Mouse (Mus musculus) heart, embryonic 10.5 days (tissue): ENCODE measurements around the gene Kcnk16. TPM values are rescaled to one million over a fixed set of nuclear protein-coding genes. Genes with fewer than 3 reads are reported as not detected.

ENCODE experiments used
- DNase-seq: peaks from one replicate; pipeline ENCODE4 v3.0.0-alpha.2; 2017; ENCODE audit warnings: low spot score
- H3K27ac ChIP-seq: fragments of 300-500 bp; sonication (generic); 2 replicates; pipeline ENCODE4 v1.5.1; 2016; ENCODE audit warnings: mild to moderate bottlenecking
- H3K27me3 ChIP-seq: fragments of 300-500 bp; sonication (generic); 2 replicates; pipeline ENCODE4 v1.6.1; 2016; ENCODE audit warnings: mild to moderate bottlenecking; ENCODE audit not compliant: poor library complexity, insufficient read depth, severe bottlenecking
- H3K36me3 ChIP-seq: fragments of 300-500 bp; sonication (generic); 2 replicates; pipeline ENCODE4 v1.6.1; 2016; ENCODE audit warnings: mild to moderate bottlenecking, moderate library complexity
- H3K4me1 ChIP-seq: fragments of 300-500 bp; sonication (generic); 2 replicates; pipeline ENCODE4 v1.6.1; 2016; ENCODE audit warnings: mild to moderate bottlenecking
- H3K4me3 ChIP-seq: fragments of 300-500 bp; sonication (generic); 2 replicates; pipeline ENCODE4 v1.5.1; 2016; ENCODE audit warnings: mild to moderate bottlenecking, moderate library complexity
- H3K9me3 ChIP-seq: fragments of 300-500 bp; sonication (generic); 2 replicates; pipeline ENCODE4 v1.6.1; 2016; ENCODE audit warnings: mild to moderate bottlenecking, moderate library complexity
- WGBS: fragments of 180-500 bp; shearing (Covaris S2); methylation state at CpG from one replicate; pipeline ENCODE4 v1.1.7; 2016; 5-methylcytosine and 5-hydroxymethylcytosine counted together
- polyA plus RNA-seq: library from polyadenylated mRNA; unstranded; fragments of >200 nt; fragmentation: Nextera tagmentation; extraction: Ambion mirVana; gene quantifications from 2 replicates; pipeline ENCODE4 v1.2.1, GENCODE M21; 2016

Gene Kcnk16
- polyA plus RNA-seq, 1 experiment from 2014 or later: 0.65 TPM

DNA sequence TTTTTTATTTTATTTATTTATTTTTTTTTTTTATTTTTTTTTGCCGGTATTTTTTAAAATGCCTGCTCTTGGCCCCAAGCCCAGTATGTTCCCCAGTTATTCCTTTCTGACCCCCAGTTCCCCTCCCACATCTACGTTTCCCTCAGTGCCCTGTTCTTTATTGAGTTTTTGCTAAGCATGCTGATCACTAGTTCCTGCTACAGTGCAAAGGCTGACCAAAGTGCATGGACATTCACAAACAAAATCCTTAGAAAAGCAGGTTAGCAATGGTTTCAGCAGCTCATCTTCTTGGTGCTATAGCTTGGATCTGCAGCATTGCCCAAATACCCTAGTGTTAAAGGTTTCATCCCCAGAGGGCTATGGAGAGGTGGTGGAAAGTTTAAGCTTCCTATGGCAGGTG lies 42.0 kb downstream of the Kcnk16 start:
- H3K9me3 ChIP-seq: no peaks in the 10 kb centered on the region
- H3K27ac ChIP-seq: no peak overlapping the region
- H3K27me3 ChIP-seq: peaks cover 4% of the 10 kb centered on the region; the same call in 1 of the 2 replicates
- DNase-seq: no peak
- WGBS: 72% methylated on average over 2 of the region's 2 CpGs
- peaks cover 8% of the 10 kb centered on the region; the same call in 1 of the 2 replicates for H3K4me1 ChIP-seq
- no peaks in the 10 kb centered on the region for H3K36me3 ChIP-seq
- H3K4me3 ChIP-seq: no peak overlapping the region

DNA sequence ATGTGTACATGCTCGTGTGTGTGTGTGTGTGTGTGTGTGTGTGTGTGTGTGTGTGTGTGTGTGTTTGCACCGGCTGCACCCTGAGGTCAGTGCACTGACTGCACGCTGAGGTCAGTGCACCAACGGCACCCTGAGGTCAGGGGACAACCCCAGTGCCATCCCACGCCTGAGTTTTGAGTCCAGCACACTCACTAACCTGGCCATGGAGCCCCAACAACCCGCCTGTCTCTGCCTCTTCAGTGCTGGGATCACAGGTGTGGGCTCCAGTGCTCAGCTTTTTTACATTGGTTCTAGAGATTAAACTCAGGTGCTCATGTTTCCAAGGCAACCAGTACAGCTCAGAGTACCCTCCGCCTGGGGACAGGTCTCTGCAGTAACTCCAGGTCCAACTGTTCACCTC lies 42.5 kb downstream of the Kcnk16 start:
- no peak for DNase-seq
- 74% methylated on average over 7 of the region's 7 CpGs for WGBS
- Histone ChIP-seq H3K36me3 (no peaks in the 10 kb centered on the region), H3K4me1 (peaks cover 8% of the 10 kb centered on the region; the same call in 1 of the 2 replicates), H3K27me3 (peaks cover 4% of the 10 kb centered on the region; the same call in 1 of the 2 replicates), H3K4me3 (no peak overlapping the region), H3K27ac (no peak overlapping the region), H3K9me3 (no peaks in the 10 kb centered on the region)

DNA sequence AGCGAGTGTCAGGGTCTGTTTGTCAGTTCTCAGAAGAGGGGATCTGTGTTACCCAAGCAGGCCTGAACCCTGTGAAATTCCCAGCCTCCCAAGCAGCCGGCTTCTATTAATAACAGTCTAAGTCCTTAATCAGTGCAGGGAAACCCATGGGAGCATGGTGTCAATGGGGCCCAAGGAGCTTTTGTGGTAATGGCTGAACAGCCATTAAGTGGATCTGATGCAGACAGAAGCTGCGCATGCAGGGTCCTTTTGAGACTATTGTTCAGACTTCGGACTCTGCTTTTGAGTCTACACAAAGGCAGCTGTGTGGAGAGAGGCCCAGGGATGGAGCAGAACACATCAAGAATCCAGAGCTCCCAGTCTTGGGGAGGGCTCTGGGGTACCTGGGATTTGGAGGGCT lies 43.5 kb downstream of the Kcnk16 start:
- Histone ChIP-seq H3K4me3 (no peak overlapping the region), H3K27ac (no peak overlapping the region), H3K9me3 (no peaks in the 10 kb centered on the region), H3K36me3 (no peaks in the 10 kb centered on the region), H3K4me1 (peaks cover 8% of the 10 kb centered on the region; the same call in 1 of the 2 replicates), H3K27me3 (peaks cover 4% of the 10 kb centered on the region; the same call in 1 of the 2 replicates)
- 67% methylated on average over 4 of the region's 4 CpGs for WGBS
- DNase-seq: no peak

- Histone ChIP-seq H3K9me3 (no peaks in the 10 kb centered on the region), H3K4me3 (no peak overlapping the region), H3K27me3 (peaks cover 4% of the 10 kb centered on the region; the same call in 1 of the 2 replicates), H3K36me3 (no peaks in the 10 kb centered on the region), H3K4me1 (peaks cover 8% of the 10 kb centered on the region; the same call in 1 of the 2 replicates), H3K27ac (no peak overlapping the region)
- WGBS: 81% methylated on average over 10 of the region's 10 CpGs
- DNase-seq: no peak
Observed at GRCm38 (mm10) chr14:20224576-20225218, 44.3 kb downstream of the Kcnk16 start.

- no peaks in the 10 kb centered on the region for H3K36me3 ChIP-seq
- DNase-seq: no peak
- H3K27me3 ChIP-seq: 0 out of 2 replicates have a peak, but pooled peaks cover 4% of the 10 kb centered on the region
- no peak overlapping the region for H3K27ac ChIP-seq
- H3K4me1 ChIP-seq: peaks cover 8% of the 10 kb centered on the region; the same call in 1 of the 2 replicates
- H3K4me3 ChIP-seq: no peak overlapping the region
- whole genome bisulfite sequencing: 61% methylated on average over 4 of the region's 4 CpGs
- H3K9me3 ChIP-seq: no peaks in the 10 kb centered on the region
Observed at GRCm38 (mm10) chr14:20224163-20224562, 44.8 kb downstream of the Kcnk16 start.

- Histone ChIP-seq H3K27ac (no peak overlapping the region), H3K4me3 (no peak overlapping the region), H3K4me1 (peaks cover 8% of the 10 kb centered on the region; the same call in 1 of the 2 replicates), H3K36me3 (no peaks in the 10 kb centered on the region), H3K9me3 (no peaks in the 10 kb centered on the region), H3K27me3 (0 out of 2 replicates have a peak, but pooled peaks cover 4% of the 10 kb centered on the region)
- DNase-seq: no peak
- 75% methylated on average over 5 of the region's 5 CpGs for WGBS
Observed at GRCm38 (mm10) chr14:20223253-20223652, 45.7 kb downstream of the Kcnk16 start.

DNA sequence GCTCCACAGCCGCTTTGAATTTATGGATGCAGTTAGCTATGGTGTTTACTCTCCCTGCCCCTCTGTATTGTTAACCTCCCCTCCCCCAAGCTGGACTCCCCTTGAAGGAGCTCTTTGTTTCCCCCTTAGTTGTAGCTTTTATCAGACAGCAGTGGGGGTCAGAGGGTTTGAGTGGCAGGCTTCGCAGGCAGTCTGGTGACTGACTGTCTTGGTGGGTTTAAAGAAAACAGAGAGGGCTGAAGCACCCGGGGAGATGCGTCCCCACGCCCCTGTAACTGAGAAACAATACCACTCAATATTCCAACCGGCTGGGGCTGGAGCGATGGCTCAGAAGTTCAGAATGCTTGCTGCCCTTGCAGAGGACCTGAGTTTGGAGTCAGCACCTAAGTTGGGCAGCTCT lies 47.9 kb downstream of the Kcnk16 start:
- H3K27ac ChIP-seq: no peak overlapping the region
- no peaks in the 10 kb centered on the region for H3K9me3 ChIP-seq
- 62% methylated on average over 7 of the region's 7 CpGs for WGBS
- no peak overlapping the region for H3K4me3 ChIP-seq
- no peak for DNase-seq
- peaks cover 8% of the 10 kb centered on the region; the same call in 1 of the 2 replicates for H3K4me1 ChIP-seq
- H3K36me3 ChIP-seq: no peaks in the 10 kb centered on the region
- H3K27me3 ChIP-seq: 0 out of 2 replicates have a peak, but pooled peaks cover 4% of the 10 kb centered on the region

GRCm38 (mm10) chr14:20219849-20220248 lies 49.1 kb downstream of the Kcnk16 start:
- H3K9me3 ChIP-seq: no peaks in the 10 kb centered on the region
- no peak for DNase-seq
- WGBS: 75% methylated on average over 1 of the region's 1 CpGs
- H3K27me3 ChIP-seq: 0 out of 2 replicates have a peak, but pooled peaks cover 4% of the 10 kb centered on the region
- no peaks in the 10 kb centered on the region for H3K36me3 ChIP-seq
- H3K4me3 ChIP-seq: no peak overlapping the region
- 0 out of 2 replicates have a peak, but pooled peaks cover 2% of the 10 kb centered on the region for H3K4me1 ChIP-seq
- H3K27ac ChIP-seq: no peak overlapping the region

DNA sequence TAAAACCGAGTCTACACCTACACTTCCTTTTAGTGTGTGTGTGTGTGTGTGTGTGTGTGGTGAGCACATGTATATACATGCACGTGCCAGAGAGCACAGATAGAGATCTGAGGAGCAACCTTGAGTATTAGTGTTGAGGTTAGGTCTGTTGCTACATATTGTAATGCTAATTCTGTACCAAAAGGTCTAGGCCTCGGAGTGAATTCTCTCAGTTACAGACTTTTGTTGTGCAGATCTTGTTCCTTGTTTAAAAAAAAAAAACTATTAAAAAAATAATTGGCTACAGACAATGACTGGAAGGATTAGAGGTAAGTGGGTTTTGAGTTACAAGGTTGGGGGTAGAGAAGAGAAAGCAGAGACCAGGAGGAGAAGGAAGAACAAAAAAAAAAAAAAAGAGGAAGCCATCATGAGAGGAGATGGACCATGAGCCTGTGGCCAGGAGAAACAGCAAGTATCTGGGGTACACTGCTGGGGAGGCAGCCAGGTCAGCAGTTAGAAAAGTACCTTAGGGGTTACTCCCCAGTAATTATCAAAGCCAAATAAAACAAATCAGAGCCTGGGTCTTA lies 51.6 kb downstream of the Kcnk16 start:
- Histone ChIP-seq H3K4me1 (no peaks in the 10 kb centered on the region), H3K27ac (no peak overlapping the region), H3K9me3 (no peaks in the 10 kb centered on the region), H3K27me3 (no peaks in the 10 kb centered on the region), H3K4me3 (no peak overlapping the region), H3K36me3 (no peaks in the 10 kb centered on the region)
- DNase-seq: no peak
- WGBS: 59% methylated on average over 3 of the region's 3 CpGs

GRCm38 (mm10) chr14:20216561-20217298 lies 52.3 kb downstream of the Kcnk16 start:
- no peak for DNase-seq
- no peaks in the 10 kb centered on the region for H3K9me3 ChIP-seq
- H3K36me3 ChIP-seq: no peaks in the 10 kb centered on the region

GRCm38 (mm10) chr14:20215826-20216225 lies 53.2 kb downstream of the Kcnk16 start:
- Histone ChIP-seq H3K27ac (no peak overlapping the region), H3K9me3 (no peaks in the 10 kb centered on the region), H3K4me3 (no peak overlapping the region), H3K27me3 (no peaks in the 10 kb centered on the region), H3K4me1 (no peaks in the 10 kb centered on the region), H3K36me3 (no peaks in the 10 kb centered on the region)
- 28% methylated on average over 5 of the region's 5 CpGs for WGBS
- no peak for DNase-seq

More at GRCm38 (mm10) chr14:20216561-20217298, 52.3 kb downstream of the Kcnk16 start:
- Histone ChIP-seq H3K27ac (no peak overlapping the region), H3K4me3 (no peak overlapping the region), H3K4me1 (no peaks in the 10 kb centered on the region), H3K27me3 (no peaks in the 10 kb centered on the region)
- 78% methylated on average over 7 of the region's 7 CpGs for WGBS

DNA sequence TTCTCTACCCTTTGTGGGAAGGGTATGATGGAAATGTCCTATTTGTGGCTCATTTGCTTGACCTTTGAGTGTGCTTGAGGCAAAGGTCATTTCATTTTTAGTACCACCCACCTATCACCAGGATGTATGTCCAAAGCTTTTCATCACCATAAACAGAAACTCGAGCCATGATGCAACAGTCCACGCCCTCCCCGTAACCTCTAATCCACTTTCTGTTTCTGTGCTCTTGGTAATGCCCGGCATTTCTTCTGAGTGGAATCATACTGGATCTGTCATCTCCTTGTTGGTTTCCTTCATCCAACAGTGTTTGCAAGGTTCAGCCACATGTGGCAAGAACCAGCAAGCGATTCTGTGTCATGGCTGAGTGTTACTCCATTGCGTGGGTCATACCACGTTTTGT lies 54.9 kb downstream of the Kcnk16 start:
- Histone ChIP-seq H3K4me3 (no peak overlapping the region), H3K4me1 (no peaks in the 10 kb centered on the region), H3K36me3 (no peaks in the 10 kb centered on the region), H3K27me3 (no peaks in the 10 kb centered on the region), H3K27ac (no peak overlapping the region), H3K9me3 (no peaks in the 10 kb centered on the region)
- no peak for DNase-seq
- 77% methylated on average over 7 of the region's 7 CpGs for WGBS
